Mouse (Mus musculus) layer of hippocampus, adult 11-12 months (tissue): ENCODE data around the gene Mid1.
"Not testable (repeated sequence)": the region's sequence is repeated elsewhere in the genome, so short reads cannot be mapped to it uniquely, and the experiment has no call there.

ENCODE experiments used
- DNase-seq: peaks from one replicate; pipeline ENCODE4 v3.0.0; 2022; ENCODE audit warnings: low spot score

Gene Mid1

DNA sequence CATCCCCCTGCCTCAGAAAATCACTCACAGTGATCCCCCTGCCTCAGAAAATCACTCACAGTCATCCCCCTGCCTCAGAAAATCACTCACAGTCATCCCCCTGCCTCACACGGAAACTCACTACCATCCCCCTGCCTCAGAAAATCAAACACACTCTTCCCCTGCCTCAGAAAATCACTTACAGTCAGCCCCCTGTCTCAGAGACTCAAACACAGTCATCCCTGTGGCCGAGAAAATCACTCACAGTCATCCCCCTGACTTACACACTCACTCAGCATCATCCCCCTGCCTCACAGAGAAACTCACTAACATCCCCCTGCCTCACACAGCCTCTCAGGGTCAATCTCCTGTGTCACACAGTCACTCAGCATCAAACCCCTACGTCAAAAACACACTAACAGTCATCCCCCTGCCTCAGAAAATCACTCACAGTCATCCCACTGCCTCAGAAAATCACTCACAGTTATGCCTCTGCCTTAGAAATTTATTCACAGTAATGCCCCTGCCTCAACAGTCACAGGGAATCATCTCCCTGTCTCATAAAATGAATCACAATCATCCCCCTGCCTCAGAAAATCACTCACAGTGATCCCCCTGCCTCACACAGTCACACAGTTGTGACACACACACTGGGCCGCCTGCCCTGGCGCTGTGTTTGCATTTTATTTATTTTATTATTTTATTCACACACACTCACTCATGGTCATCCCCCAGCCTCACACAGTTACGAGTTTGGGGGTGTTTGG, 315.8 kb downstream of the Mid1 start:
- DNase-seq, result peak; percentile 33

- not testable (repeated sequence) for DNase-seq
These were observed 316.3 kb downstream of the Mid1 start for GRCm38 (mm10) chrX:170001388-170001695.

DNA sequence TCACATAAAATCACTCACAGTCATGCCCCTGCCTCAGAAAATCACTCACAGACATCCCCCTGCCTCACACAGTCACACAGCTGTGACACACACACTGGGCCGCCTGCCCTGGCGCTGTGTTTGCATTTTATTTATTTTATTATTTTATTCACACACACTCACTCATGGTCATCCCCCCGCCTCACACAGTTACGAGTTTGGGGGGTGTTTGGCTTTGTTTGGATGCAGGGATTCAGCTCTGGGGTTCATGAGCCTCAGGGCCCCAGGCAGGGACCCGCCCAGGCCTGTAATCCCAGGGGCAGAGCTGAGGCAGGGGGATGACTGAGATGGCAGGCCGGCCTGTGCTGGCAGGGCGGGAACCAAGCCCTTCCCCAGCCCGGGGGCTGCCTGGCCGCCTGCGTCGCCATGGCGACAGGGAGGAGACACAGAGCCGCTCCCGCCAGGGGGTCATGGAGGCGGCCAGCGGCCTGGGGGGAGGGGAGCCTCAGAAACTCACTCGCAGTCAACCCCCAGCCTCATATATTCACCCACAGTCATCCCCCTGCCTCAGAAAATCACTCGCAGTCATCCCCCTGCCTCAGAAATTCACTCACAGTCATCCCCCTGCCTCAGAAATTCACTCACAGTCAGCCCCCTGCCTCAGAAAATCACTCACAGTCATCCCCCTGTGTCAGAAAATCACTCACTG, 317.7 kb downstream of the Mid1 start:
- DNase-seq, result peak; percentile 72

- not testable (repeated sequence) for DNase-seq
These were observed 318.5 kb downstream of the Mid1 start for GRCm38 (mm10) chrX:170003536-170003935.

DNA sequence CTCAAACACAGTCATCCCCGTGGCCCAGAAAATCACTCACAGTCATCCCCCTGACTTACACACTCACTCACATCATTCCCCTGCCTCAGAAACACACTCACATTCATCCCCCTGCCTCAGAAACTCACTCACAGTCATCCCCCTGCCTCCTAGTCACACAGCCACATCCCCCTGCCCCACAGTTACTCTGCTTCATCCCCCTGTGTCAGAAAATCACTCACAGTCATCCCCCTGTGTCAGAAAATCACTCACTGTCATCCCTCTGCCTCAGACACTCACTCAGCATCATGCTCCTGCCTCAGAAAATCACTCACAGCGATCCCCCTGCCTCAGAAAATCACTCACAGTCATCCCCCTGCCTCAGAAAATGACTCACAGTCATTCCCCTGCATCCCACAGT, 319.2 kb downstream of the Mid1 start:
- peak; percentile 29 for DNase-seq

DNA sequence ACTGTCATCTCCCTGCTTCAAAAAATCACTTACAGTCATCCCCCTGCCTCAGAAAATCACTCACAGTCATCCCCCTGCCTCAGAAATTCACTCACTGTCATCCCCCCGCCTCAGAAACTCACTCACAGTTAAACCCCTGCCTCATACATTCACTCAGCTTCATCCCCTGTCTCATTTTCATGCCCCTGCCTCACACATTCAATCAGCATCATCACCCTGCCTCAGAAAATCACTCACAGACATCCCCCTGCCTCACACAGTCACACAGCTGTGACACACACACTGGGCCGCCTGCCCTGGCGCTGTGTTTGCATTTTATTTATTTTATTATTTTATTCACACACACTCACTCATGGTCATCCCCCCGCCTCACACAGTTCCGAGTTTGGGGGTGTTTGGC, 319.8 kb downstream of the Mid1 start:
- DNase-seq, result not testable (repeated sequence)

DNA sequence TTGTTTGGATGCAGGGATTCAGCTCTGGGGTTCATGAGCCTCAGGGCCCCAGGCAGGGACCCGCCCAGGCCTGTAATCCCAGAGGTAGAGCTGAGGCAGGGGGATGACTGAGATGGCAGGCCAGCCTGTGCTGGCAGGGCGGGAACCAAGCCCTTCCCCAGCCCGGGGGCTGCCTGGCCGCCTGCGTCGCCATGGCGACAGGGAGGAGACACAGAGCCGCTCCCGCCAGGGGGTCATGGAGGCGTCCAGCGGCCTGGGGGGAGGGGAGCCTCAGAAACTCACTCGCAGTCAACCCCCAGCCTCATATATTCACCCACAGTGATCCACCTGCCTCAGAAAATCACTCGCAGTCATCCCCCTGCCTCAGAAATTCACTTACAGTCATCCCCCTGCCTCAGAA, 320.2 kb downstream of the Mid1 start:
- peak; percentile 61 for DNase-seq

- DNase-seq, result not testable (repeated sequence)
These were observed 320.8 kb downstream of the Mid1 start for GRCm38 (mm10) chrX:170005695-170006297.

- DNase-seq, result peak; percentile 19
These were observed 321.8 kb downstream of the Mid1 start for GRCm38 (mm10) chrX:170006694-170007247.

DNA sequence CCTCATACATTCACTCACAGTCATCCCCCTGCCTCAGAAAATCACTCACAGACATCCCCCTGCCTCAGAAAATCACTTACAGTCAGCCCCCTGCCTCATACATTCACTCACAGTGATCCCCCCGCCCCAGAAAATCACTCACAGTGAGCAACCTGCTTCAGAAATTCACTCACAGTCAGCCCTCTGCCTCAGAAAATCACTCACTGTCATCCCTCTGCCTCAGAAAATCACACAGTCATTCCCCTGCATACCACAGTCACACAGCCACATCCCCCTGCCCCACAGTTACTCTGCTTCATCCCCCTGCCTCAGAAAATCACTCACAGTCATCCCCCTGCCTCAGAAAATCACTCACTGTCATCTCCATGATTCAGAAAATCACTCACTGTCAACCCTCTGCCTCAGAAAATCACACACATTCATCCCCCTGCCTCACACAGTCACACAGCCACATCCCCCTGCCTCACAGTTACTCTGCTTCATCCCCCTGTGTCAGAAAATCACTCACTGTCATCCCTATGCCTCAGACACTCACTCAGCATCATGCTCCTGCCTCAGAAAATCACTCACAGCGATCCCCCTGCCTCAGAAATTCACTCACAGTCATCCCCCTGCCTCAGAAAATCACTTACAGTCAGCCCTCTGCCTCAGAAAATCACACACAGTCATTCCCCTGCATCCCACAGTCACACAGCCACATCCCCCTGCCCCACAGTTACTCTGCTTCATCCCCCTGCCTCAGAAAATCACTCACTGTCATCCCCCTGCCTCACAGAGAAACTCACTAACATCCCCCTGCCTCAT, 322.6 kb downstream of the Mid1 start:
- peak; percentile 28 for DNase-seq

- peak; percentile 27 for DNase-seq
These were observed 323.1 kb downstream of the Mid1 start for GRCm38 (mm10) chrX:170008179-170008467.

DNA sequence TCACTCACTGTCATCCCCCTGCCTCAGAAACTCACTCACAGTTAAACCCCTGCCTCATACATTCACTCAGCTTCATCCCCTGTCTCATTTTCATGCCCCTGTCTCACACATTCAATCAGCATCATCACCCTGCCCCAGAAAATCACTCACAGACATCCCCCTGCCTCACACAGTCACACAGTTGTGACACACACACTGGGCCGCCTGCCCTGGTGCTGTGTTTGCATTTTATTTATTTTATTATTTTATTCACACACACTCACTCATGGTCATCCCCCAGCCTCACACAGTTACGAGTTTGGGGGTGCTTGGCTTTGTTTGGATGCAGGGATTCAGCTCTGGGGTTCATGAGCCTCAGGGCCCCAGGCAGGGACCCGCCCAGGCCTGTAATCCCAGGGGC, 323.6 kb downstream of the Mid1 start:
- peak; percentile 75 for DNase-seq

- DNase-seq, result peak; percentile 97
These were observed 324.2 kb downstream of the Mid1 start, which contains the start of gene Gm21887 for GRCm38 (mm10) chrX:170009016-170009750. Gene Gm21887, plus strand, starts transcription at chrX:170009659.

DNA sequence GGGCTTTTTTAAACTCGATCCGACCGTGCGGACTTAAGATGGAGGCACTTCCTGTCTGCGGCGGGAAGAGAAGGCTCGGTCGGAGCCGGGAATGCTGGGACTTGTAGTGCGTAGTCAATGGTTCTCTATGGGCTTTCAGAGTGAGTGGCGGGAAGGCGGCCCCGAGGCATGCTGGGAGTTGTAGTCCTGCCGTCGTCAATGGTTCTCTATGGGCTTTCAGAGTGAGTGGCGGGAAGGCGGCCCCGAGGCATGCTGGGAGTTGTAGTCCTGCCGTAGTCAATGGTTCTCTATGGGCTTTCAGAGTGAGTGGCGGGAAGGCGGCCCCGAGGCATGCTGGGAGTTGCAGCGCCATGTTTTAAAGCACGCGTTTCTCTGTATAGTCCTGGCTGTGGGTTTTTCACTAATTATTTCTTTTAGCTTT, 324.8 kb downstream of the Mid1 start:
- DNase-seq, result peak; percentile 100

GRCm38 (mm10) chrX:170010581-170011528, 325.9 kb downstream of the Mid1 start:
- DNase-seq, result peak; percentile 90

DNA sequence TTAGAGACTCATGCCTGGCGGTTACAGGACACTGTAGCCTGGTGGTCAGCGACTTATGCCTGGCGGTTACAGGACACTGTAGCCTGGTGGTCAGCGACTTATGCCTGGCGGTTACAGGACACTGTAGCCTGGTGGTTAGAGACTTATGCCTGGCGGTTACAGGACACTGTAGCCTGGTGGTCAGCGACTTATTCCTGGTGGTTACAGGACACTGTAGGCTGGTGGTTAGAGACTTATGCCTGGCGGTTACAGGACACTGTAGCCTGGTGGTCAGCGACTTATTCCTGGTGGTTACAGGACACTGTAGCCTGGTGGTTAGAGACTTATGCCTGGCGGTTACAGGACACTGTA, 326.5 kb downstream of the Mid1 start:
- DNase-seq, result peak; percentile 22

- DNase-seq, result peak; percentile 28
These were observed 328.4 kb downstream of the Mid1 start for GRCm38 (mm10) chrX:170013421-170013820.

GRCm38 (mm10) chrX:170014038-170014437, 329.0 kb downstream of the Mid1 start:
- DNase-seq, result not testable (repeated sequence)

- not testable (repeated sequence) for DNase-seq
These were observed 330.9 kb downstream of the Mid1 start for GRCm38 (mm10) chrX:170015883-170016282.
